Mouse (Mus musculus): ENCODE results near the gene Dlgap3. TPM values are rescaled to one million over a fixed set of nuclear protein-coding genes. Genes with fewer than 3 reads are reported as not detected.

Gene Dlgap3
- polyA plus RNA-seq, 2 experiments: 1.1 to 1.4 TPM

GRCm38 (mm10) chr4:127170866-127171265, 1.9 kb downstream of the Dlgap3 start:
- Histone ChIP-seq H3K9ac (ENCODE audit: low read depth, low read length, severe bottlenecking) (no peak overlapping the region), H3K4me2 (replicated peaks; ENCODE audit: low read depth, low read length, severe bottlenecking) (no peak overlapping the region), H3K27ac (replicated peaks; ENCODE audit: low read depth, low read length) (no peak overlapping the region), H3K9me3 (ENCODE audit: control insufficient read depth, low read length) (no peaks in the 10 kb centered on the region), H3K36me3 (ENCODE audit: control insufficient read depth, insufficient read depth, low read length) (no peaks in the 10 kb centered on the region), H3K27me3 (ENCODE audit: control insufficient read depth, insufficient read depth, low read length) (peaks cover 42% of the 10 kb centered on the region), H3K4me3 (replicated peaks; ENCODE audit: low read length) (no peak overlapping the region), H3K4me1 (ENCODE audit: control insufficient read depth, insufficient read depth, low read length) (peaks cover 5% of the 10 kb centered on the region)
- DNase-seq (ENCODE audit: low spot score) (no peak), ATAC-seq (ENCODE audit: low FRiP score, low read depth) (no peak)
- WGBS: 47% methylated on average over 5 of the region's 5 CpGs
- no peak for TF ChIP-seq POLR2A (IDR thresholded peaks at IDR 0.05; ENCODE audit: borderline replicate concordance, extremely low read depth, insufficient read depth, insufficient read length)

- H3K9me3 ChIP-seq (ENCODE audit: control insufficient read depth, low read length): no peaks in the 10 kb centered on the region
- no peak overlapping the region for H3K27ac ChIP-seq (replicated peaks; ENCODE audit: low read depth, low read length)
- no peak overlapping the region for H3K4me3 ChIP-seq (replicated peaks; ENCODE audit: low read length)
- H3K36me3 ChIP-seq (ENCODE audit: control insufficient read depth, insufficient read depth, low read length): no peaks in the 10 kb centered on the region
- no peak overlapping the region for H3K4me2 ChIP-seq (replicated peaks; ENCODE audit: low read depth, low read length, severe bottlenecking)
- no peak for TF ChIP-seq POLR2A (IDR thresholded peaks at IDR 0.05; ENCODE audit: borderline replicate concordance, extremely low read depth, insufficient read depth, insufficient read length)
- H3K27me3 ChIP-seq (ENCODE audit: control insufficient read depth, insufficient read depth, low read length): peaks cover 42% of the 10 kb centered on the region
- peaks cover 5% of the 10 kb centered on the region for H3K4me1 ChIP-seq (ENCODE audit: control insufficient read depth, insufficient read depth, low read length)
- DNase-seq (ENCODE audit: low spot score): no peak
- WGBS: 49% methylated on average over 4 of the region's 4 CpGs
- no peak overlapping the region for H3K9ac ChIP-seq (ENCODE audit: low read depth, low read length, severe bottlenecking)
- no peak for ATAC-seq (ENCODE audit: low FRiP score, low read depth)
Measured at GRCm38 (mm10) chr4:127171341-127171905, 2.4 kb downstream of the Dlgap3 start.

GRCm38 (mm10) chr4:127172119-127172518, 3.1 kb downstream of the Dlgap3 start:
- ATAC-seq (ENCODE audit: low FRiP score, low read depth): no peak
- peaks cover 5% of the 10 kb centered on the region for H3K4me1 ChIP-seq (ENCODE audit: control insufficient read depth, insufficient read depth, low read length)
- WGBS: 27% methylated on average over 7 of the region's 7 CpGs
- no peak overlapping the region for H3K4me2 ChIP-seq (replicated peaks; ENCODE audit: low read depth, low read length, severe bottlenecking)
- H3K9me3 ChIP-seq (ENCODE audit: control insufficient read depth, low read length): no peaks in the 10 kb centered on the region
- H3K27me3 ChIP-seq (ENCODE audit: control insufficient read depth, insufficient read depth, low read length): peaks cover 39% of the 10 kb centered on the region
- no peak for TF ChIP-seq POLR2A (IDR thresholded peaks at IDR 0.05; ENCODE audit: borderline replicate concordance, extremely low read depth, insufficient read depth, insufficient read length)
- no peak for DNase-seq (ENCODE audit: low spot score)
- H3K36me3 ChIP-seq (ENCODE audit: control insufficient read depth, insufficient read depth, low read length): no peaks in the 10 kb centered on the region
- H3K27ac ChIP-seq (replicated peaks; ENCODE audit: low read depth, low read length): no peak overlapping the region
- H3K9ac ChIP-seq (ENCODE audit: low read depth, low read length, severe bottlenecking): no peak overlapping the region
- H3K4me3 ChIP-seq (replicated peaks; ENCODE audit: low read length): no peak overlapping the region

- H3K36me3 ChIP-seq (ENCODE audit: control insufficient read depth, insufficient read depth, low read length): no peaks in the 10 kb centered on the region
- ATAC-seq (ENCODE audit: low FRiP score, low read depth) (no peak), DNase-seq (ENCODE audit: low spot score) (no peak)
- no peak overlapping the region for H3K4me2 ChIP-seq (replicated peaks; ENCODE audit: low read depth, low read length, severe bottlenecking)
- no peak overlapping the region for H3K9ac ChIP-seq (ENCODE audit: low read depth, low read length, severe bottlenecking)
- 60% methylated on average over 4 of the region's 4 CpGs for WGBS
- no peak overlapping the region for H3K27ac ChIP-seq (replicated peaks; ENCODE audit: low read depth, low read length)
- H3K9me3 ChIP-seq (ENCODE audit: control insufficient read depth, low read length): no peaks in the 10 kb centered on the region
- peaks cover 34% of the 10 kb centered on the region for H3K27me3 ChIP-seq (ENCODE audit: control insufficient read depth, insufficient read depth, low read length)
- no peak for TF ChIP-seq POLR2A (IDR thresholded peaks at IDR 0.05; ENCODE audit: borderline replicate concordance, extremely low read depth, insufficient read depth, insufficient read length)
- no peak overlapping the region for H3K4me3 ChIP-seq (replicated peaks; ENCODE audit: low read length)
- H3K4me1 ChIP-seq (ENCODE audit: control insufficient read depth, insufficient read depth, low read length): peaks cover 5% of the 10 kb centered on the region
Measured at GRCm38 (mm10) chr4:127172614-127173013, 3.6 kb downstream of the Dlgap3 start.

- DNase-seq (ENCODE audit: low spot score) (peak; percentile 87), ATAC-seq (ENCODE audit: low FRiP score, low read depth) (no peak)
- no peak for TF ChIP-seq POLR2A (IDR thresholded peaks at IDR 0.05; ENCODE audit: borderline replicate concordance, extremely low read depth, insufficient read depth, insufficient read length)
- H3K4me2 ChIP-seq (replicated peaks; ENCODE audit: low read depth, low read length, severe bottlenecking): no peak overlapping the region
- H3K27me3 ChIP-seq (ENCODE audit: control insufficient read depth, insufficient read depth, low read length): peaks cover 28% of the 10 kb centered on the region
- no peaks in the 10 kb centered on the region for H3K36me3 ChIP-seq (ENCODE audit: control insufficient read depth, insufficient read depth, low read length)
- no peaks in the 10 kb centered on the region for H3K9me3 ChIP-seq (ENCODE audit: control insufficient read depth, low read length)
- no peak overlapping the region for H3K9ac ChIP-seq (ENCODE audit: low read depth, low read length, severe bottlenecking)
- H3K27ac ChIP-seq (replicated peaks; ENCODE audit: low read depth, low read length): no peak overlapping the region
- 4% methylated on average over 8 of the region's 8 CpGs for WGBS
- peaks cover 5% of the 10 kb centered on the region for H3K4me1 ChIP-seq (ENCODE audit: control insufficient read depth, insufficient read depth, low read length)
- no peak overlapping the region for H3K4me3 ChIP-seq (replicated peaks; ENCODE audit: low read length)
Measured at GRCm38 (mm10) chr4:127173461-127173860, 4.5 kb downstream of the Dlgap3 start.
